Mouse (Mus musculus) retina, adult 2 months (tissue): ENCODE measurements around the gene Sema5a.
A peak's percentile ranks its signal among the peaks of the same experiment; 100 is the strongest.

Experiments used
- DNase-seq: peaks from one replicate; pipeline ENCODE4 v3.0.0-alpha.2; 2012; ENCODE audit warnings: low read depth, low spot score

Gene Sema5a

DNA sequence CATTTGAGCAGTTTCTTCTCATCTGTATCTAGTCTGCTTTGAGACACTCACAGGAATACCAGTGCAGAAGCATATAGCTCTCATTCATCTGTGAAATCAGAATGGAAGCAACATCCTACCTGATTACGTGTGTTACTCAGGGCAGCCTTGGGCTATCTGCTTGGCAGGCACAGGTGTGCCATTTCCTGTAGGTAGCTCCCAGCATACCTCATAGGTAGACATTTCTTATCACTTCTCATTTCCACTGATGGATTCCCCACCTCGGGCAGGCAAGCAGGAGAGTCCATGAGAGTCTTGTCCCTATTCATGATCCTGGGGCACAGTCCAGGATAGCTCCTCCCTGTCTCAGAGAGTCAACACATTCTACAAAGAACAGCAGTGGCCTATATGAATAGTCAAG, 381.4 kb downstream of the Sema5a start:
- DNase-seq, result no peak

DNA sequence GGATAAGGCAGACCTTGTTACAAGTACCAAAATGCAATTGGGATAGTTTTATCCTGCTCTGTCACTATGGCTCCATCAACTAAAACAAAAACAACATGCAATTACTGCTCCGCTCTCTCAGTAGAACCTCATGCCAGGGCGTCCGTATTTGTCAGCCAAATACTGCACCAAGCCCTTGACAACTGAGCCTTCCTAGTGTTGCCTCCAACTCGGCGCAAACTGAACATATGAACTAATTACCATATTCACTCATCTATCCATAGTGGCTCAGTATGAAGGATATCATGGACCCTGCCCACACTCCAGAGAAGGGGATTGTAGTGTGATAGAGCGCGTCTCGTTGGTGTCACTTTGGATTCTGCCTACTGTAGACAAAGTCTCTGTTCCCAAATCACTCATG, 389.1 kb downstream of the Sema5a start:
- DNase-seq, result no peak

DNA sequence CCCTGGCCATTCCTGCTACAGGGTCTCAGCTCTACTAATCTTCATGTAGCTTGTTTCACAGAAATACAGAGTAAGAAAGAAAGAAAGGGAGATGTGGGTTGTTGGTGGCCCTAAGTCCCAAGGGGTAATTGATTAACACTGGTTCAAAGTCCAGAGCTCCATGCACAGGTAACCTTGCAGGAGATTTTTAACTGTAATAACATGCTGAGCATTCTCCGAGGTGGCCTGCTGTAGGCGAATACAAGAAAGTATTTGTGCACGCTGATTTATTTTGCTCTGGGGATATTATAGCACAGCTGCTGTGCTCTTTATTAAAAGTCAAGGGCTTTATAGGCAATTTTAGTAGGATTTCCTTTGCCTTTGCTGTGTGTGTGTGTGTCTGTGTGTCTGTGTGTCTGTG, 393.3 kb downstream of the Sema5a start:
- no peak for DNase-seq

DNA sequence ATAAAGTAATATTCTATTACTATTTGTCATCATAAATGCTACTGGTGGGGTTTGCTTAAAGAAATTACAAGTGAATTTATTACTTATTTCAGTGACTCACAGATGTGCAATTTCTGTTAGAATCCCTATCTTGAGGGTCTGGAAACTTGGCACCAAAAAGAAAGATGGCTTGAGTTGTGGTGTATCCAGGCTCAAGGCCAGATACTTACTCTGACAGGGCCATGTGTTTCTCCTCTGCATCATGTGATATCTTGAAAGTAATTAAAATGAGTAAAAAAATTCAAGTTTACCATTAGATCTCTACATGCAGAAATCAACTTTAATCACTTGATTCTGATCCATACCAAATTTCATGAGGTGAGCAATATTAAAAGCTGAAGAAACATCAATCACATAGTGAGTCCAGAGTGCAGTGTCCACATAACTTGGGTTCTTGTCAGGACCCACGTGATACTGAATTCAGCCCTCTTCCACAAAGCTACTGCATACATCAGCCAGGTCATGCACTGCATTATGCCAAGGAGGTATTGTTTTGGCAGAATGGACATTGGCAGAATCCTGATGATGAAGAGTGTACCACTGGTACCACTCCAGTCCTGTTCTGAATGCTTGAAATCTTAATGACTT, 402.6 kb downstream of the Sema5a start:
- DNase-seq, result no peak

DNA sequence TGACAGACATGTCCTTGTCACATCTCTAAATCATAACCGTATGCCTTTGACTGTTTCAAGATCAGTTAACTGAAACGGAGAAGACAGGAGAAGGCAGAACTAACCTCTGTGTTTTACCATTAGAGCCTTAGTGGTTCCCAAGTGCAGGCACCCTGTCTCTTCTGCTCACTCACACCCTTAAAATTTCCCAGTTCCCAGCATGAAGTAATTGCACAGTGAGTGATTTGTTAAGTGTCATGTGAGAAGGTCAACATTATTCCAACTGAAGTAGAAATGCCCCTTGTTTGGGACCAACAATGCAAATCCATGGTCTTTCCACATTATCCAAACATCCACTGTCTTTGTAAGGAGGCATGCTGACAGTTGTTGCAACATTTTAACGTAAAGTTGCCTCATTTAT, 409.4 kb downstream of the Sema5a start:
- DNase-seq, result no peak

- DNase-seq, result no peak
Measured at GRCm38 (mm10) chr15:32656017-32656416, 411.4 kb downstream of the Sema5a start.

DNA sequence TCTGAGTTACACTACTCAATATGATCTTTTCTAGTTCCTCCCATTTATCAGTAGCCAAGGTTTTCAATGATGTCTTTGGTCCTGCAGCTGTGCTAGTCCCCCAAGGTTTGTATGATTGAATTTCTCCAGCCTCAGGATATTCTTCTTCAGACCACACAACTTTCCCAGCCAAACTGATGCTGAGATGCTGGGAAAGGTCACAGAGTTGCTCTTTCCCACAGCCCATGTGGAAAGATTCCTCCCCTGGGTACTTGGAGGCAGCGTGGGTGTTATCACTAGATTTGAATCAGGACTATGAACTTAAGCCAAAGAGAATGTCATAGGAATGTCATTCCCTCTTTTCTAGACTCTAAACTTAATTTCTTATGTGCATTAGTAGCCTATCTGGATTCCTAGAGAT, 431.8 kb downstream of the Sema5a start:
- DNase-seq, result no peak

GRCm38 (mm10) chr15:32685152-32685551, 440.5 kb downstream of the Sema5a start:
- DNase-seq, result no peak

DNA sequence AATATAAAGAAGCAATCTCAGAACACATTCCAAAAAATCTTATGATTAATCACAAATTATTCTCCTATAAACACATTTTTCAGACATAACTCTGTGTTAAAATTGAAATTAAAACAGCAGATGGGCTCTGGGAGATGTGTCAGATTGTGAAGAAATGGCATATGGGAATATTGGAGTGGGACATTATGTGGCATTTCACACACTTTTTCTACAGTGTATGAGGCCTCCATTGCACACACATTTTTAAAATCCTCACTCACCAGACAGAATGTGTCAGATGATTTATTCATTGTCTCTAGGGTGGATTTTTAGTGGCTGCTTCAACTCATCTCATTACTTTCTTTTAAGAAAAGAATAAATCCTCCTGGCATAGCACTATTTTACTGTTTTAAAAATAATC, 446.4 kb downstream of the Sema5a start:
- DNase-seq, result no peak

DNA sequence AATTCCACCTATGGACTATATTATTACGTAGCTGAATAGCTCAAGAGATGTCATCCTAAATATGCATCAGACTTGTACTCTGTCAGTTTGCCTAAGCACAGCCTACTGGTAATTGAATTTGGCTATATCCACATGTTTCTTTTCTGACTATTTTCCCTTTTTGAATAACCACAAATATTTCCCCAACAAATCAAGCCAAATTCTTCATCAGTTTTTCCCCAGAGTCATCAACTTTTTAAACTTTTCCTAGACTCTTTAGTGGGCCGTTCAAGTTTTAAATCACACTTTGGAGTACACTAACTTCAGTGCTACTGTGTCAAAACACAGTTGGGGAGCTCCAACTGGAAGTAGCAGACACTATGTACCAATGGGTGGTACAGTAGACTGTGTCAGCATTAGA, 448.4 kb downstream of the Sema5a start:
- DNase-seq, result no peak

DNA sequence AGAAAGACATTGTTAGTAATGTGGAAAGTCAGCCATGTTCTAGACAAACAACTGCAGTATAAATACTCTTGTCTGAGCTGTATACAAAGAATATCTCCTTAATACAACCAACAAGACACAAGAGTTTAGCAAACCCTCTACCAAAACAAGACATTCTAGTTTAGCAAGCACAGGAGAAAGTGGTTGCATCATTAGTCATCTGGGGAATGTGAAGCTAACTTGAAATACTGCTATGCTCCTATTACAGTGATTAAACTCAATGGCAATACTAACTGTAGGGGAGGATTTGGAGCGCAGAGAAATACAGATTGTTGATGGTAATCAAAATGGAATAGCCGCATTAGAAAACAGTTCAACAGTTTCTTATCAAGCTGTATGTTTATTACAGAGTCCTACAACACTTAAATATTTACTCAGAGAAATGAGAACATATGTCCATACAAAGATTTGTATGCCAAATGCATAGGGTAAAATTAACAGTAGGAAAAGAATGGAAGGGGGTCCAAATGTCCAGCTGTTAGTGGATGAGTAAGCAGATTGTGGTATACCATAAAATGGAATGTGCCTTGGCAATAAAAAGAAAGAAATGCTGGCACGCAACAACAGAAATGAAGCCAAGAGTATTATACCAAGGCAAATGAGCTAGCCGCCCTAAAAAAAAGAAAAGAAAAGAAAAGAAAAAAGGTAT, 472.8 kb downstream of the Sema5a start:
- DNase-seq, result no peak

DNA sequence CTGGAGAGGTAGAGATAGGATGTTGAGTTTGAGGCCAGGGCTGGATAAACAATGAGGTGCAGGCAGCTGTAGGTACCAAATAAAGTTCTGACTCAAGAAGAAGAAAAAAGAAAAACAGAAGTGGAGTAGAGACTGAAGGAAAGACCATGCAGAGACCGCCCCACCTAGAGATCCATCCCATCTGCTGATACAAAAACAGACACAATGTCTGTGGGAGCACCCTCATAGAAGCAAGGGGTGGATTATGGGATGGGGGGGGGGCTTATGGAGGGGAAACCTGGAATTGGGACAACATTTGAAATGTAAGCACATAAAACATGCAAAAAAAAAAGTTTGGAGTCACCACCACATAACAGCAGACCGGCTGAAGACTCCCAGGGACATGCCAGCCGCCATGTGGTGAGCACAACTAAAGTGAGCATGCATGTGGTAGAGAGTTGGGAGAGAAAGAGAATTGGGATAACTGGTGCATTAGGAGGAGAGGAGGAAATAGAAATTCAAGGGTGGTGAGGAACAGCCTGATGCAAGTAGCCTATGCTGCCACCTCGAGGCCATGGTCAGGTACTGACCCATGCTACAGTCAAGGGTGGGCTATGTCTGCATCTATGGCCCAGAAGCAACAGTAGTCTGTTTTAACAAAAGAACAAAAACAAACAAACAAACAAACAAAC, 473.8 kb downstream of the Sema5a start:
- peak; percentile 22 for DNase-seq

DNA sequence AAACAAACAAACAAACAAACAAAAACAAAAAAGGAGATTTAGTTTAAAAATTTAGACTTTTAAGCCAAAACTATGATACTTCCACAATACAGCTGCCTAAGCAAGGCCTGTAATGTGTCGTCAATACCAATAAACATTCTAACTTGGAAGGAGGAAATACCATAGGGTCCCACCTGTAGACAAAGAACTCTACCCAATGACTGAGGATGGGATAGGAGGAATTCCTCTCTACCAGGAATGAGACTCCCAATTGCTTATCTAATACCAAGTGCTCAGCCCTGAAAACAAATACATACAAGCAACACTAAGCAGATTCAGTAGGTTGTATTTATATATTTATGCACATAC, 474.3 kb downstream of the Sema5a start:
- no peak for DNase-seq

GRCm38 (mm10) chr15:32730839-32731238, 486.2 kb downstream of the Sema5a start:
- peak; percentile 9 for DNase-seq
